ENCODE assay signal across 9 mouse cellular contexts in genomic region chrX:12763127-12763834, GRCm38 (mm10). TPM values are rescaled to one million over a fixed set of nuclear protein-coding genes. Genes with fewer than 3 reads are reported as not detected.
DNase-seq lines count a peak whose midpoint lies in the region; ATAC-seq and TF ChIP-seq lines count a peak whose summit lies in the region.
"Had no signal": no experiment of that assay in that cellular context is flagged by ENCODE, and none has a peak within 500 bp of the region (broad histone marks: within the 10 kb centered on the region; RNA-seq: fewer than 3 reads in every experiment).

No protein-coding gene starts in this region.

- H3K4me2 ChIP-seq in liver, embryonic 12.5 days: peak overlapping the region; percentile 72
- peak overlapping the region; percentile 51 for H3K4me2 ChIP-seq in stomach, postnatal 0 days (replicated peaks; ENCODE audit: low read depth)

- peak overlapping the region; percentile 87 for H3K9ac ChIP-seq in liver, embryonic 12.5 days
- no peak overlapping the region for H3K9ac ChIP-seq in stomach, postnatal 0 days (ENCODE audit: low read length)

- ATAC-seq in megakaryocyte, adult 5-6 weeks (ENCODE audit: poor library complexity, severe bottlenecking): no peak
- no peak for ATAC-seq in liver, embryonic 12.5 days
- no peak for ATAC-seq in stomach, postnatal 0 days (ENCODE audit: low FRiP score, low TSS enrichment)

- H3K4me3 ChIP-seq in cerebellum, adult 2 months (replicated peaks; ENCODE audit: insufficient read depth, low read depth, low read length): peak overlapping the region; percentile 73
- peak overlapping the region; percentile 94 for H3K4me3 ChIP-seq in megakaryocyte, embryonic 14.5 days (replicated peaks)
- H3K4me3 ChIP-seq in liver, embryonic 12.5 days: peak overlapping the region; percentile 75
- H3K4me3 ChIP-seq in stomach, postnatal 0 days (ENCODE audit: low read depth, low read length): peak overlapping the region; percentile 63

- no peaks in the 10 kb centered on the region for H3K4me1 ChIP-seq in cerebellum, adult 2 months (ENCODE audit: control insufficient read depth, insufficient read depth, low read length)
- H3K4me1 ChIP-seq in megakaryocyte, embryonic 14.5 days: peaks cover 20% of the 10 kb centered on the region
- peaks cover 21% of the 10 kb centered on the region for H3K4me1 ChIP-seq in liver, embryonic 12.5 days
- no peaks in the 10 kb centered on the region for H3K4me1 ChIP-seq in stomach, postnatal 0 days (replicated peaks; ENCODE audit: control insufficient read depth, insufficient read depth)

- TF ChIP-seq EP300 in stomach, postnatal 0 days (optimal IDR thresholded peaks at IDR 0.05): no peak

- DNase-seq in cerebellum, adult 2 months: peak in 1 of 2 experiments; percentile 4
- no peak for DNase-seq in cerebellum, adult 11 months
- no peak for DNase-seq in stomach, postnatal 0 days (ENCODE audit: low spot score)
- no peak for DNase-seq in layer of hippocampus, postnatal 14 days (ENCODE audit: low spot score in 2 of 2)
- no peak for DNase-seq in embryo, embryonic 9.5 days (ENCODE audit: extremely low spot score)
- DNase-seq: kidney, adult 8-10 months had no signal

- no peak for TF ChIP-seq POLR2A in cerebellum, adult 2 months (IDR thresholded peaks at IDR 0.05; ENCODE audit: borderline replicate concordance, insufficient read depth, low read length)

- WGBS in cerebellum, adult 2 months: 49% methylated on average over 3 of the region's 3 CpGs
- 50% methylated on average over 3 of the region's 3 CpGs for WGBS in liver, embryonic 12.5 days (ENCODE audit: insufficient replicate concordance)
- whole genome bisulfite sequencing in stomach, postnatal 0 days: 61% methylated on average over 3 of the region's 3 CpGs

- H3K27me3 ChIP-seq in cerebellum, adult 2 months (ENCODE audit: control insufficient read depth, insufficient read depth, low read length): no peaks in the 10 kb centered on the region
- peaks cover 12% of the 10 kb centered on the region for H3K27me3 ChIP-seq in megakaryocyte, embryonic 14.5 days (replicated peaks)
- peaks cover 13% of the 10 kb centered on the region for H3K27me3 ChIP-seq in liver, embryonic 12.5 days (replicated peaks)
- no peaks in the 10 kb centered on the region for H3K27me3 ChIP-seq in stomach, postnatal 0 days (ENCODE audit: control insufficient read depth, insufficient read depth, low read length)

- no peak for TF ChIP-seq CTCF in cerebellum, adult 2 months (IDR thresholded peaks at IDR 0.05; ENCODE audit: borderline replicate concordance, insufficient read depth, low read depth, low read length)
- no peak for TF ChIP-seq CTCF in stomach, postnatal 0 days (IDR thresholded peaks at IDR 0.05; ENCODE audit: low read depth)

- peaks cover 12% of the 10 kb centered on the region for H3K9me3 ChIP-seq in megakaryocyte, embryonic 14.5 days
- H3K9me3 ChIP-seq in liver, embryonic 12.5 days (replicated peaks): no peaks in the 10 kb centered on the region
- no peaks in the 10 kb centered on the region for H3K9me3 ChIP-seq in stomach, postnatal 0 days (ENCODE audit: control insufficient read depth, low read length)

- no peaks in the 10 kb centered on the region for H3K36me3 ChIP-seq in megakaryocyte, embryonic 14.5 days (replicated peaks; ENCODE audit: low read length)
- H3K36me3 ChIP-seq in liver, embryonic 12.5 days: no peaks in the 10 kb centered on the region
- H3K36me3 ChIP-seq in stomach, postnatal 0 days (ENCODE audit: control insufficient read depth, insufficient read depth, low read length): no peaks in the 10 kb centered on the region

- H3K27ac ChIP-seq in cerebellum, adult 2 months (ENCODE audit: insufficient read depth, low read length): peak overlapping the region; percentile 88; the same call in 1 of the 2 replicates
- peak overlapping the region; percentile 97; the same call in 1 of the 2 replicates for H3K27ac ChIP-seq in liver, embryonic 12.5 days
- H3K27ac ChIP-seq in stomach, postnatal 0 days (replicated peaks): no peak overlapping the region

RNA-seq across cellular contexts. Expression of gene Med14, which starts 1.4 kb away (rescaled TPM):
- 31.4 and 35.1 TPM in 2 replicates for polyA plus RNA-seq in cerebellum, adult 2 months (2012; rRNA removed)
- 1.3 and 4.1 TPM in 2 replicates for polyA plus RNA-seq in megakaryocyte, embryonic 14.5 days (2012; ENCODE audit: insufficient read depth, low replicate concordance)
- total RNA-seq in megakaryocyte, adult 5-6 weeks (2015): 72.2 and 73.8 TPM in 2 replicates
- total RNA-seq in megakaryocyte, adult 5-6 weeks (2017): 23.7 and 26.1 TPM in 2 replicates
- 7.9 and 9.7 TPM in 2 replicates for polyA plus RNA-seq in liver, embryonic 12.5 days (2016; fragmentation: Nextera tagmentation; extraction: Ambion mirVana)
- 6.8 and 7.4 TPM in 2 replicates for polyA plus RNA-seq in stomach, postnatal 0 days (2015; fragmentation: Nextera tagmentation; extraction: Ambion mirVana)
- 10 to 100 TPM; 69.0 to 79.3 TPM for total RNA-seq in layer of hippocampus, postnatal 14 days (2021)
